Mouse (Mus musculus): ENCODE measurements at regions not wholly inside any gene's neighbourhood (a gene's known extent, or its start where the extent isn't known, plus 50 kb on each side); places are given as distances from the start of the nearest gene placed in this dataset.

- DNase-seq (ENCODE audit: low spot score), result no peak
Observed at GRCm38 (mm10) chrX:11486588-11486987, 159.0 kb downstream of the H2al1j start.

- DNase-seq (ENCODE audit: low spot score), result no peak
Observed at GRCm38 (mm10) chrX:11487876-11488275, 160.3 kb downstream of the H2al1j start.

- DNase-seq (ENCODE audit: low spot score), result no peak
Observed at GRCm38 (mm10) chrX:11490146-11490693, 162.6 kb downstream of the H2al1j start.

- DNase-seq (ENCODE audit: low spot score), result no peak
Observed at GRCm38 (mm10) chrX:11491235-11491634, 163.6 kb downstream of the H2al1j start.

- DNase-seq (ENCODE audit: low spot score), result no peak
Observed at GRCm38 (mm10) chrX:11491676-11492391, 164.2 kb downstream of the H2al1j start.

GRCm38 (mm10) chrX:11493526-11494245 is 166.1 kb downstream of the H2al1j start:
- DNase-seq (ENCODE audit: low spot score), result no peak

GRCm38 (mm10) chrX:11494246-11494630 is 166.6 kb downstream of the H2al1j start:
- DNase-seq (ENCODE audit: low spot score), result no peak

GRCm38 (mm10) chrX:11512439-11512838 is 184.8 kb downstream of the H2al1j start:
- DNase-seq (ENCODE audit: low spot score), result peak; percentile 31

- no peak for DNase-seq (ENCODE audit: low spot score)
Observed at GRCm38 (mm10) chrX:11512928-11513327, 185.3 kb downstream of the H2al1j start.

- no peak for DNase-seq (ENCODE audit: low spot score)
Observed at GRCm38 (mm10) chrX:11523791-11524190, 196.2 kb downstream of the H2al1j start.

- no peak for DNase-seq (ENCODE audit: low spot score)
Observed at GRCm38 (mm10) chrX:11525326-11525725, 197.7 kb downstream of the H2al1j start.

- no peak for DNase-seq (ENCODE audit: low spot score)
Observed at GRCm38 (mm10) chrX:11528589-11528988, 201.0 kb downstream of the H2al1j start.

GRCm38 (mm10) chrX:11529221-11529620 is 201.6 kb downstream of the H2al1j start:
- DNase-seq (ENCODE audit: low spot score), result no peak

- no peak for DNase-seq (ENCODE audit: low spot score)
Observed at GRCm38 (mm10) chrX:11532817-11533216, 205.2 kb downstream of the H2al1j start.

GRCm38 (mm10) chrX:11533871-11534270 is 206.2 kb downstream of the H2al1j start:
- DNase-seq (ENCODE audit: low spot score), result no peak

GRCm38 (mm10) chrX:11541011-11541410 is 213.4 kb downstream of the H2al1j start:
- no peak for DNase-seq (ENCODE audit: low spot score)

GRCm38 (mm10) chrX:11550164-11550851 is 222.7 kb downstream of the H2al1j start:
- no peak for DNase-seq (ENCODE audit: low spot score)

GRCm38 (mm10) chrX:11552177-11552576 is 224.6 kb downstream of the H2al1j start:
- no peak for DNase-seq (ENCODE audit: low spot score)

- no peak for DNase-seq (ENCODE audit: low spot score)
Observed at GRCm38 (mm10) chrX:11555035-11555570, 227.5 kb downstream of the H2al1j start.

GRCm38 (mm10) chrX:11558260-11558659 is 230.6 kb downstream of the H2al1j start:
- DNase-seq (ENCODE audit: low spot score), result no peak

- peak; percentile 19 for DNase-seq (ENCODE audit: low spot score)
Observed at GRCm38 (mm10) chrX:11560550-11561276, 233.1 kb downstream of the H2al1j start.
